Mouse (Mus musculus) CD4-positive naive resting alpha-beta T cell, adult 57 days (primary cell): ENCODE measurements around the gene Adgrg6. TPM values are rescaled to one million over a fixed set of nuclear protein-coding genes. Genes with fewer than 3 reads are reported as not detected.

Experiments used
- total RNA-seq: library from RNA; stranded (reverse); gene quantifications from one replicate; pipeline ENCODE4 v1.2.4, GENCODE M21; 2023

Adgrg6 gene
- total RNA-seq, result 0.12 TPM

DNA sequence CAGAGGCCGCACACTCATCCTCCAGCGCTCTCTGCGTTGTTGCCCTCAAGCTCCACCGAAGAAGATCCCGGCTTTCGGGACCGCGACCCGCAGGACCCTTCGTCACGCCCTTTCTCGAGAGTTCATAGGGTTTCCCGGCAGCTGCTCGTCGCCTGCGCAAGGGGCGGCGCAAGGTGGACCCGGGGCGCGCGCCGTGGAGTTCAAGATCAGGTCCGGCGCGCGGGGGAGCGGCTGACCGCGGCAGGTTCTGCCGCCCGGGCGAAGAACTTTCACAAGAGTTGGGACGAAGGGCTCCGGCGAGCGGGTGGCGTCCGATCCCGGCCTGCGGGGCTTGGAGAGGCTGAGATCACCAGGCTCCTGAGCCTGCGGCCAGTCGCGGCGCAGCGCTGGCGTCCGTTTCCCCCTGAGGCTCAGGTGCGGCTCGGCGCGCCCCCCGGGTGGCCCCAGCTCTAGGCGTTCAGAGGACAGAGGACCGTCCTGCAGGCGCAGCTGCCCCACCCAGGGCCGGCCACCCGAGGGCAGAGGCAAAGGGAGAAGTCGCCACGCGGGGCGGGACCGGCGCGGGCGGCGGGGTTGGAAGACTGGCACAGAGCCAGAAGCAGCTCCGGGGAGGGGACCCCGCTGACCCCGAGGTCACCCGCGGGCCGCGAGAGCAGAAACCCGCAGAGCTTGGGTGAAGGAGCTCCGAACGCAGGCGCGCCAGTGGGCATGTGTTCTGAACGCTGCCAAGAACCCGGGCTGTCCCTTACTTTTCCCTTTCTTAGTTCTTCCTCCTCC lies at the start of gene Adgrg6:
Gene Adgrg6, minus strand, starts transcription at position 719 of the 777 bp plus-strand sequence.

Other genes with a start within 250 kb of the Adgrg6 start
- 50.5 TPM for gene Vta1, start 159.9 kb upstream of the Adgrg6 start, total RNA-seq
- not detected for gene Nmbr, start 159.9 kb upstream of the Adgrg6 start, total RNA-seq
- gene Gje1, start 172.6 kb upstream of the Adgrg6 start, total RNA-seq, result 0.80 TPM